Mouse (Mus musculus): ENCODE results near the gene Gm47283. TPM values are rescaled to one million over a fixed set of nuclear protein-coding genes. Genes with fewer than 3 reads are reported as not detected.
"Not testable (repeated sequence)": the region's sequence is repeated elsewhere in the genome, so short reads cannot be mapped to it uniquely, and the experiment has no call there.

Gene Gm47283
- not detected in 2 replicates for polyA plus RNA-seq (2014; fragmentation: Nextera tagmentation; extraction: Ambion mirVana)

GRCm38 (mm10) chrY:90784438-90784837, at the start of gene Gm47283:
Gm47283 (plus strand) TSS chrY:90784738.
- H3K27ac ChIP-seq (ENCODE audit: low read length); H3K4me1 ChIP-seq (ENCODE audit: control insufficient read depth, insufficient read depth, low read length); H3K4me3 ChIP-seq (ENCODE audit: low read depth, low read length); H3K9me3 ChIP-seq (ENCODE audit: control insufficient read depth, low read depth, low read length); H3K4me2 ChIP-seq (replicated peaks; ENCODE audit: low read depth, low read length); H3K36me3 ChIP-seq (ENCODE audit: control insufficient read depth, insufficient read depth, low read length); H3K27me3 ChIP-seq (ENCODE audit: control insufficient read depth, insufficient read depth, low read length); H3K9ac ChIP-seq (replicated peaks; ENCODE audit: low read depth, low read length); ATAC-seq (ENCODE audit: insufficient number of reproducible peaks, insufficient read depth, low FRiP score, low read depth): not testable (repeated sequence)
- WGBS = no CpG with 5 or more reads among the region's 48 CpGs

GRCm38 (mm10) chrY:90735181-90735895, 49.2 kb upstream of the Gm47283 start:
- H3K4me2 ChIP-seq (replicated peaks; ENCODE audit: low read depth, low read length); H3K27ac ChIP-seq (ENCODE audit: low read length); H3K27me3 ChIP-seq (ENCODE audit: control insufficient read depth, insufficient read depth, low read length); H3K4me1 ChIP-seq (ENCODE audit: control insufficient read depth, insufficient read depth, low read length); H3K4me3 ChIP-seq (ENCODE audit: low read depth, low read length); H3K9ac ChIP-seq (replicated peaks; ENCODE audit: low read depth, low read length); ATAC-seq (ENCODE audit: insufficient number of reproducible peaks, insufficient read depth, low FRiP score, low read depth): not testable (repeated sequence)
- H3K36me3 ChIP-seq (ENCODE audit: control insufficient read depth, insufficient read depth, low read length) = peaks cover 34% of the 10 kb centered on the region
- H3K9me3 ChIP-seq (ENCODE audit: control insufficient read depth, low read depth, low read length) = peaks cover 28% of the 10 kb centered on the region
- WGBS = 86% methylated on average over 1 of the region's 5 CpGs

- H3K27me3 ChIP-seq (ENCODE audit: control insufficient read depth, insufficient read depth, low read length); H3K27ac ChIP-seq (ENCODE audit: low read length); ATAC-seq (ENCODE audit: insufficient number of reproducible peaks, insufficient read depth, low FRiP score, low read depth); H3K4me3 ChIP-seq (ENCODE audit: low read depth, low read length); H3K4me1 ChIP-seq (ENCODE audit: control insufficient read depth, insufficient read depth, low read length); H3K9ac ChIP-seq (replicated peaks; ENCODE audit: low read depth, low read length); H3K4me2 ChIP-seq (replicated peaks; ENCODE audit: low read depth, low read length): not testable (repeated sequence)
- H3K9me3 ChIP-seq (ENCODE audit: control insufficient read depth, low read depth, low read length) = peaks cover 35% of the 10 kb centered on the region
- H3K36me3 ChIP-seq (ENCODE audit: control insufficient read depth, insufficient read depth, low read length) = peaks cover 38% of the 10 kb centered on the region
- 87% methylated on average over 4 of the region's 9 CpGs for WGBS
Measured at GRCm38 (mm10) chrY:90736217-90737000, 48.1 kb upstream of the Gm47283 start.

- Histone ChIP-seq H3K4me2 (replicated peaks; ENCODE audit: low read depth, low read length) (no peak overlapping the region), H3K9me3 (ENCODE audit: control insufficient read depth, low read depth, low read length) (peaks cover 44% of the 10 kb centered on the region), H3K4me3 (ENCODE audit: low read depth, low read length) (no peak overlapping the region), H3K27ac (ENCODE audit: low read length) (no peak overlapping the region), H3K9ac (replicated peaks; ENCODE audit: low read depth, low read length) (no peak overlapping the region), H3K4me1 (ENCODE audit: control insufficient read depth, insufficient read depth, low read length) (no peaks in the 10 kb centered on the region), H3K36me3 (ENCODE audit: control insufficient read depth, insufficient read depth, low read length) (peaks cover 45% of the 10 kb centered on the region), H3K27me3 (ENCODE audit: control insufficient read depth, insufficient read depth, low read length) (no peaks in the 10 kb centered on the region)
- 87% methylated on average over 7 of the region's 7 CpGs for WGBS
- no peak for ATAC-seq (ENCODE audit: insufficient number of reproducible peaks, insufficient read depth, low FRiP score, low read depth)
Measured at GRCm38 (mm10) chrY:90737606-90738430, 46.7 kb upstream of the Gm47283 start.

GRCm38 (mm10) chrY:90738431-90738680, 46.2 kb upstream of the Gm47283 start:
- Histone ChIP-seq H3K27ac (ENCODE audit: low read length) (no peak overlapping the region), H3K9me3 (ENCODE audit: control insufficient read depth, low read depth, low read length) (peaks cover 44% of the 10 kb centered on the region), H3K4me1 (ENCODE audit: control insufficient read depth, insufficient read depth, low read length) (no peaks in the 10 kb centered on the region), H3K27me3 (ENCODE audit: control insufficient read depth, insufficient read depth, low read length) (no peaks in the 10 kb centered on the region), H3K4me2 (replicated peaks; ENCODE audit: low read depth, low read length) (no peak overlapping the region), H3K4me3 (ENCODE audit: low read depth, low read length) (no peak overlapping the region), H3K36me3 (ENCODE audit: control insufficient read depth, insufficient read depth, low read length) (peaks cover 45% of the 10 kb centered on the region), H3K9ac (replicated peaks; ENCODE audit: low read depth, low read length) (no peak overlapping the region)
- WGBS = 90% methylated on average over 1 of the region's 1 CpGs
- no peak for ATAC-seq (ENCODE audit: insufficient number of reproducible peaks, insufficient read depth, low FRiP score, low read depth)

GRCm38 (mm10) chrY:90738841-90739530, 45.6 kb upstream of the Gm47283 start:
- H3K4me1 ChIP-seq (ENCODE audit: control insufficient read depth, insufficient read depth, low read length); H3K4me3 ChIP-seq (ENCODE audit: low read depth, low read length); H3K4me2 ChIP-seq (replicated peaks; ENCODE audit: low read depth, low read length); H3K27me3 ChIP-seq (ENCODE audit: control insufficient read depth, insufficient read depth, low read length); H3K9ac ChIP-seq (replicated peaks; ENCODE audit: low read depth, low read length); H3K27ac ChIP-seq (ENCODE audit: low read length): not testable (repeated sequence)
- Histone ChIP-seq H3K9me3 (ENCODE audit: control insufficient read depth, low read depth, low read length) (peaks cover 46% of the 10 kb centered on the region), H3K36me3 (ENCODE audit: control insufficient read depth, insufficient read depth, low read length) (peaks cover 45% of the 10 kb centered on the region)
- WGBS = 82% methylated on average over 28 of the region's 28 CpGs
- peak; percentile 11 for ATAC-seq (ENCODE audit: insufficient number of reproducible peaks, insufficient read depth, low FRiP score, low read depth)

- 58% methylated on average over 11 of the region's 11 CpGs for WGBS
- not testable (repeated sequence) for ATAC-seq (ENCODE audit: insufficient number of reproducible peaks, insufficient read depth, low FRiP score, low read depth); H3K9ac ChIP-seq (replicated peaks; ENCODE audit: low read depth, low read length); H3K4me2 ChIP-seq (replicated peaks; ENCODE audit: low read depth, low read length); H3K4me3 ChIP-seq (ENCODE audit: low read depth, low read length); H3K27me3 ChIP-seq (ENCODE audit: control insufficient read depth, insufficient read depth, low read length); H3K4me1 ChIP-seq (ENCODE audit: control insufficient read depth, insufficient read depth, low read length); H3K27ac ChIP-seq (ENCODE audit: low read length)
- H3K36me3 ChIP-seq (ENCODE audit: control insufficient read depth, insufficient read depth, low read length) = peaks cover 41% of the 10 kb centered on the region
- peaks cover 52% of the 10 kb centered on the region for H3K9me3 ChIP-seq (ENCODE audit: control insufficient read depth, low read depth, low read length)
Measured at GRCm38 (mm10) chrY:90739531-90740012, 45.0 kb upstream of the Gm47283 start.

Data from stomach, embryonic 14.5 days (tissue).